Mouse (Mus musculus): ENCODE data around the gene Hebp2. TPM values are rescaled to one million over a fixed set of nuclear protein-coding genes. Genes with fewer than 3 reads are reported as not detected.

Gene Hebp2
- 1.8 TPM for polyA plus RNA-seq (2014; fragmentation: Illumina TruSeq; extraction: RNeasy Lipid Tissue Mini Kit (QIAGEN cat#74804); ENCODE audit: insufficient read depth, low read depth, low replicate concordance)

DNA sequence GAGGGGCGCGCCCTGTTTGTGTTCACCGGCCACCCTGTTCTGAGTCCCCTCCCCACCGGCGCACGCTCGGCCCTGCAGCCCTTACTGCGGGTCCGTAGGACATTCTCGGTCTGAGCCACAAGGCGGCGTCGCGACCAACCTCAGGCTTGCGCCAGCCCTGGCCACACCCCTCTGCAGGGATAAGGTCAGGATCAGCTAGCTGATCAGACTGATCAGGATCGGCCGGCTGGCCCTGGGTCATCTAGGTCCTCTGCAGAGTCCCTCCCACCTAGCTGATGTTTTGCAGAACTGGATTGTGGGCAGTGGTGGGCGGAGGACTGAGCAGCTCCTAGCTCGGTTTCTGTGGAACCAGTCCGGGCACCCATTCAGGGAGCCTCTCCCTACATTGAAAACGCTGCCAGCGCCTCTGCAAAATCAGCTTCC is at the start of gene Hebp2:
Gene Hebp2 (minus strand): TSS at position 264 of the 423 bp plus-strand sequence.

Other genes starting within 250 kb of the Hebp2 start
- gene Nhsl1, start 227.1 kb downstream of the Hebp2 start, polyA plus RNA-seq (2014; fragmentation: Illumina TruSeq; extraction: RNeasy Lipid Tissue Mini Kit (QIAGEN cat#74804); ENCODE audit: insufficient read depth, low read depth, low replicate concordance): 1.7 TPM
- 1.0 TPM for gene Arfgef3, start 197.9 kb upstream of the Hebp2 start, polyA plus RNA-seq (2014; fragmentation: Illumina TruSeq; extraction: RNeasy Lipid Tissue Mini Kit (QIAGEN cat#74804); ENCODE audit: insufficient read depth, low read depth, low replicate concordance)
- gene Gm4922, start 240.7 kb upstream of the Hebp2 start, polyA plus RNA-seq (2014; fragmentation: Illumina TruSeq; extraction: RNeasy Lipid Tissue Mini Kit (QIAGEN cat#74804); ENCODE audit: insufficient read depth, low read depth, low replicate concordance): not detected